Mouse (Mus musculus): ENCODE measurements around the gene Olfr109. TPM values are rescaled to one million over a fixed set of nuclear protein-coding genes. Genes with fewer than 3 reads are reported as not detected.

Olfr109 gene
- total RNA-seq (2023): not detected in 4 replicates

DNA sequence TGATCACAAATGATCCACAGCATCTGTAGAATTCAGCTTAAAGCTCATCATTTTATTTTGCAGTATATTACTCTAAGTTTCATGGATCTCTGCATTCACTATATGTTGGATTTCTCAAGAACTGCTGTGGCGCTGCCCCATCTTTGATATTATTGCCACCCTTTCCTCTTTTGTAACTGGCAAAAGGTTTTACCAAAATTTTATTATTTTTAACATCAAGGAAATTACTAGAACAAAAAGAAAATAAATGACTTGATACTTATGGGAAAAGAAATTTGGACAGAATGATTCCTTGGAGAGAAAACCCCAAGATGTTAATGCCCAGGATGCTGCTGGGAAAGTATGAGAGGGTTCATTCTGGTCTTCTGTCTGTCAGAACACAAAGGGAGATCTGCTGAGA lies at the start of gene Olfr109:
TSS of gene Olfr109 (plus strand) at position 301 of the 400 bp plus-strand sequence.

GRCm38 (mm10) chr17:37445180-37445579 lies 13.5 kb upstream of the Olfr109 start, which contains the start of gene Olfr108:
Gene Olfr108, plus strand, starts transcription at chr17:37445480.

DNA sequence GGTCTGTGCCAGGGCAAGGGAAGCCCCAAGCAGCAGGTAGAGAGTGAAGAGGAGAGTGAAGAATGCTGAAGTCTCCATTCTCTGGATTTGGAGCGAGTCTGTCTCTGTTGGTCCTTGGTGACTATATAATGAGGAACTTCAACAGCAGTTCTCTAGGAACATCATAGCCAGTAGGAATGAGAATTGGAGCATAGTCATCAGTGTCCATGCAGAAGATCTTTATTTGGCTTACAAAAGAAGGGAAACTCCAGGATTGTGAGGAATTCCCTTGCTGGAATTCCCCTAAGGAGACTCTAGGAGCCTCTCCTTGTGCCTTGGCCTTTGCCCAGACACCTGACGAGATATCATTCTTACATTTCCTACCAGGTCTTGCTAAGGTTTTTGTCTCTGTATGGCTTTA lies 24.7 kb downstream of the Olfr109 start, which contains the start of gene H2-M2:
TSS of gene H2-M2 (minus strand) at position 101 of the 400 bp plus-strand sequence.

GRCm38 (mm10) chr17:37491930-37492518 lies 33.3 kb downstream of the Olfr109 start, which contains the start of gene Olfr110:
Gene Olfr110, plus strand, starts transcription at chr17:37492468.

DNA sequence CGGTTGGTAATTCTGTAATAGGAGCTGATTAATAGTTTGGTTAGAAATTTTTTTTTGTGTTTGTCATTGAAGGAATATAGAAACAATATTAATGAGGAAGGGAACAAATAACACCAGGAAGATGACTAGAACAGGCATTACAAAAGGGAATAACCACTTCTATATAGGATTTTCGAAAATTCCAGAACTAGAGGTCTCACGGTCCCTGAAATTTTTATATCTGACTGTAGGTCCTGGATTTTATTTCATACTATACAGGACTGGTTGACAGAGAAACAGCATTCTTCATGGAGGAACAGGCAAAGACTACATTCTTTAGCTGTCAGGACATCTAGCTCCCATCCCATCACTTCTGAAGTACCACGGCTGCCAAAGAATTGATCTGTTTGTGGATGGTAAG lies 49.0 kb downstream of the Olfr109 start, which contains the start of gene Olfr111:
TSS of gene Olfr111 (plus strand) at position 301 of the 400 bp plus-strand sequence.

Other genes starting within 250 kb of the Olfr109 start
- not detected in 4 replicates for gene Olfr95, start 245.8 kb upstream of the Olfr109 start, total RNA-seq (2023)
- not detected in 4 replicates for gene Olfr96, start 238.8 kb upstream of the Olfr109 start, total RNA-seq (2023)
- not detected in 4 replicates for gene Olfr97, start 221.6 kb upstream of the Olfr109 start, total RNA-seq (2023)
- not detected in 4 replicates for gene Olfr98, start 195.2 kb upstream of the Olfr109 start, total RNA-seq (2023)
- gene H2-M3, start 188.7 kb upstream of the Olfr109 start, total RNA-seq (2023): 56.5 to 62.1 TPM (median 57.9 TPM) in 4 replicates
- gene Olfr99, start 175.5 kb upstream of the Olfr109 start, total RNA-seq (2023): not detected in 4 replicates
- not detected in 4 replicates for gene Olfr101, start 154.6 kb upstream of the Olfr109 start, total RNA-seq (2023)
- not detected in 4 replicates for gene Olfr102, start 141.9 kb upstream of the Olfr109 start, total RNA-seq (2023)
- not detected in 4 replicates for gene Olfr103, start 119.2 kb upstream of the Olfr109 start, total RNA-seq (2023)
- gene Olfr104-ps, start 99.3 kb upstream of the Olfr109 start, total RNA-seq (2023): not detected in 4 replicates
- gene Olfr105-ps, start 79.9 kb upstream of the Olfr109 start, total RNA-seq (2023): not detected in 4 replicates
- not detected in 4 replicates for gene Olfr106-ps, start 68.5 kb upstream of the Olfr109 start, total RNA-seq (2023)
- gene Olfr107, start 59.7 kb upstream of the Olfr109 start, total RNA-seq (2023): 0.15 TPM in 1 of 4 replicates, not detected in the others
- gene Olfr108, start 13.4 kb upstream of the Olfr109 start, total RNA-seq (2023): not detected in 4 replicates
- not detected in 4 replicates for gene H2-M2, start 24.6 kb downstream of the Olfr109 start, total RNA-seq (2023)
- gene Olfr110, start 33.6 kb downstream of the Olfr109 start, total RNA-seq (2023): not detected in 4 replicates
- gene Olfr111, start 49.1 kb downstream of the Olfr109 start, total RNA-seq (2023): not detected in 4 replicates
- not detected in 4 replicates for gene Olfr112, start 110.5 kb downstream of the Olfr109 start, total RNA-seq (2023)
- gene Olfr113, start 118.7 kb downstream of the Olfr109 start, total RNA-seq (2023): not detected in 4 replicates
- gene Olfr114, start 133.8 kb downstream of the Olfr109 start, total RNA-seq (2023): not detected in 4 replicates
- gene Olfr115, start 168.2 kb downstream of the Olfr109 start, total RNA-seq (2023): not detected in 4 replicates
- not detected in 4 replicates for gene Olfr116, start 168.3 kb downstream of the Olfr109 start, total RNA-seq (2023)
- not detected in 4 replicates for gene Olfr117, start 204.9 kb downstream of the Olfr109 start, total RNA-seq (2023)
- gene Olfr118, start 208.1 kb downstream of the Olfr109 start, total RNA-seq (2023): not detected in 4 replicates
- not detected in 4 replicates for gene Olfr119, start 237.6 kb downstream of the Olfr109 start, total RNA-seq (2023)

All from B cell, adult 62 days (primary cell).